Mouse (Mus musculus) induced T-regulatory cell, adult 2 months (primary cell): Measurements from ENCODE around the gene Inpp4a.

Experiments
- DNase-seq: peaks from one replicate; pipeline ENCODE4 v3.0.0-alpha.2; 2012; ENCODE audit warnings: low read depth

Inpp4a gene

GRCm38 (mm10) chr1:37323208-37323607 is 23.5 kb downstream of the Inpp4a start:
- DNase-seq = no peak

- DNase-seq = no peak
Observed at GRCm38 (mm10) chr1:37324569-37324968, 24.9 kb downstream of the Inpp4a start.

GRCm38 (mm10) chr1:37327311-37327710 is 27.6 kb downstream of the Inpp4a start:
- no peak for DNase-seq

GRCm38 (mm10) chr1:37329132-37329531 is 29.5 kb downstream of the Inpp4a start:
- no peak for DNase-seq

- DNase-seq = no peak
Observed at GRCm38 (mm10) chr1:37329831-37330230, 30.2 kb downstream of the Inpp4a start.

GRCm38 (mm10) chr1:37332756-37333155 is 33.1 kb downstream of the Inpp4a start:
- DNase-seq = no peak

- no peak for DNase-seq
Observed at GRCm38 (mm10) chr1:37333741-37334440, 34.2 kb downstream of the Inpp4a start.

- no peak for DNase-seq
Observed at GRCm38 (mm10) chr1:37336022-37336421, 36.4 kb downstream of the Inpp4a start.

GRCm38 (mm10) chr1:37336794-37337193 is 37.1 kb downstream of the Inpp4a start:
- no peak for DNase-seq

- no peak for DNase-seq
Observed at GRCm38 (mm10) chr1:37337273-37337672, 37.6 kb downstream of the Inpp4a start.

GRCm38 (mm10) chr1:37339144-37339543 is 39.5 kb downstream of the Inpp4a start:
- no peak for DNase-seq

GRCm38 (mm10) chr1:37341347-37341746 is 41.7 kb downstream of the Inpp4a start:
- no peak for DNase-seq

GRCm38 (mm10) chr1:37341914-37342313 is 42.2 kb downstream of the Inpp4a start:
- DNase-seq = no peak

GRCm38 (mm10) chr1:37342524-37342923 is 42.9 kb downstream of the Inpp4a start:
- no peak for DNase-seq

- DNase-seq = no peak
Observed at GRCm38 (mm10) chr1:37343265-37343664, 43.6 kb downstream of the Inpp4a start.

- DNase-seq = no peak
Observed at GRCm38 (mm10) chr1:37344223-37344916, 44.7 kb downstream of the Inpp4a start.

GRCm38 (mm10) chr1:37347361-37348080 is 47.9 kb downstream of the Inpp4a start:
- DNase-seq = no peak

GRCm38 (mm10) chr1:37350886-37351651 is 51.4 kb downstream of the Inpp4a start:
- DNase-seq = no peak

- no peak for DNase-seq
Observed at GRCm38 (mm10) chr1:37351961-37352360, 52.3 kb downstream of the Inpp4a start.

- DNase-seq = no peak
Observed at GRCm38 (mm10) chr1:37353456-37353855, 53.8 kb downstream of the Inpp4a start.

- DNase-seq = no peak
Observed at GRCm38 (mm10) chr1:37355492-37355891, 55.8 kb downstream of the Inpp4a start.

GRCm38 (mm10) chr1:37356305-37356704 is 56.6 kb downstream of the Inpp4a start:
- DNase-seq = no peak
